Mouse (Mus musculus): ENCODE results near the gene Ckmt1. TPM values are rescaled to one million over a fixed set of nuclear protein-coding genes. Genes with fewer than 3 reads are reported as not detected.

Gene Ckmt1
- polyA plus RNA-seq, 3 experiments from 2014 or later, result 0.65 to 1.2 (median 1.1) TPM

Other genes starting within 250 kb of the Ckmt1 start
- not detected for gene Tgm7, start 247.9 kb upstream of the Ckmt1 start, polyA plus RNA-seq (2017; shearing (Covaris generic))
- 10 to 100 TPM; 13.2 to 20.5 (median 16.7) TPM for gene Adal, start 217.3 kb upstream of the Ckmt1 start, polyA plus RNA-seq (2017; shearing (Covaris generic))
- gene Lcmt2, start 217.1 kb upstream of the Ckmt1 start, polyA plus RNA-seq (2017; shearing (Covaris generic)), result 1 to 10 TPM; 4.8 to 7.5 (median 5.8) TPM
- gene Tubgcp4, start 187.1 kb upstream of the Ckmt1 start, polyA plus RNA-seq (2017; shearing (Covaris generic)), result 100 to 1,000 TPM in 1 of 3 experiments, 10 to 100 TPM in 2; 65.3 to 101 (median 80.2) TPM
- 10 to 100 TPM; 24.1 to 36.0 (median 27.5) TPM for gene Zscan29, start 186.6 kb upstream of the Ckmt1 start, polyA plus RNA-seq (2017; shearing (Covaris generic))
- 10 to 100 TPM; 32.2 to 41.0 (median 38.0) TPM for gene Trp53bp1, start 86.3 kb upstream of the Ckmt1 start, polyA plus RNA-seq (2017; shearing (Covaris generic))
- gene Map1a, start 68.1 kb upstream of the Ckmt1 start, polyA plus RNA-seq (2017; shearing (Covaris generic)), result under 1 TPM in 2 of 3 experiments, not detected in 1; 0.14 to 0.39 TPM
- gene Ppip5k1, start 2.3 kb upstream of the Ckmt1 start, polyA plus RNA-seq (2017; shearing (Covaris generic)), result 10 to 100 TPM in 2 of 3 experiments, 1 to 10 TPM in 1; 7.2 to 12.5 (median 11.8) TPM
- under 1 TPM; 0.18 to 0.63 (median 0.54) TPM for gene Strc, start 29.5 kb downstream of the Ckmt1 start, polyA plus RNA-seq (2017; shearing (Covaris generic))
- 1,000 to 10,000 TPM in 2 of 3 experiments, 100 to 1,000 TPM in 1; 491 to 1,229 (median 1,150) TPM for gene Pdia3, start 56.1 kb downstream of the Ckmt1 start, polyA plus RNA-seq (2017; shearing (Covaris generic))
- 1 to 10 TPM; 2.4 to 6.2 (median 3.1) TPM for gene Catsper2, start 56.1 kb downstream of the Ckmt1 start, polyA plus RNA-seq (2017; shearing (Covaris generic))
- gene Ell3, start 86.6 kb downstream of the Ckmt1 start, polyA plus RNA-seq (2017; shearing (Covaris generic)), result 1 to 10 TPM in 1 of 3 experiments, under 1 TPM in 2; 0.63 to 1.8 (median 0.65) TPM
- 1,000 to 10,000 TPM in 1 of 3 experiments, 100 to 1,000 TPM in 2; 695 to 1,210 (median 882) TPM for gene Serf2, start 91.5 kb downstream of the Ckmt1 start, polyA plus RNA-seq (2017; shearing (Covaris generic))
- gene Hypk, start 95.6 kb downstream of the Ckmt1 start, polyA plus RNA-seq (2017; shearing (Covaris generic)), result 100 to 1,000 TPM; 130 to 261 (median 152) TPM
- under 1 TPM in 1 of 3 experiments, not detected in 2; 0.62 TPM for gene Serinc4, start 99.1 kb downstream of the Ckmt1 start, polyA plus RNA-seq (2017; shearing (Covaris generic))
- gene Mfap1b, start 116.4 kb downstream of the Ckmt1 start, polyA plus RNA-seq (2017; shearing (Covaris generic)), result 100 to 1,000 TPM in 1 of 3 experiments, 10 to 100 TPM in 2; 80.6 to 133 (median 99.1) TPM
- gene Mfap1a, start 149.0 kb downstream of the Ckmt1 start, polyA plus RNA-seq (2017; shearing (Covaris generic)), result 10 to 100 TPM; 28.4 to 44.2 (median 39.2) TPM
- gene Wdr76, start 149.0 kb downstream of the Ckmt1 start, polyA plus RNA-seq (2017; shearing (Covaris generic)), result 10 to 100 TPM in 2 of 3 experiments, 1 to 10 TPM in 1; 9.3 to 17.5 (median 16.5) TPM